Mouse (Mus musculus) heart, embryonic 13.5 days (tissue): ENCODE measurements at regions not wholly inside any gene's neighbourhood (a gene's known extent, or its start where the extent isn't known, plus 50 kb on each side); places are given as distances from the start of the nearest gene placed in this dataset.

ENCODE experiments used
- ATAC-seq: fragments of 200-750 bp; cut with Nextera tagmentation; 2 replicates; pipeline ENCODE4 v1.8.0; 2017; ENCODE audit warnings: moderate TSS enrichment; ENCODE audit not compliant: insufficient number of reproducible peaks, low FRiP score, low TSS enrichment; ENCODE audit errors: extremely low read depth
- H3K27ac ChIP-seq: fragments of 300-500 bp; sonication (generic); replicated peaks from 2 replicates; pipeline ENCODE4 v1.5.1; 2015; ENCODE audit warnings: moderate library complexity, mild to moderate bottlenecking, inconsistent platforms
- H3K27me3 ChIP-seq: fragments of 300-500 bp; sonication (generic); replicated peaks from 2 replicates; pipeline ENCODE4 v1.6.1; 2015; ENCODE audit warnings: mild to moderate bottlenecking, inconsistent platforms
- H3K36me3 ChIP-seq: fragments of 300-500 bp; sonication (generic); 2 replicates; pipeline ENCODE4 v1.6.1; 2015; ENCODE audit warnings: mild to moderate bottlenecking, inconsistent platforms
- H3K4me1 ChIP-seq: fragments of 300-500 bp; sonication (generic); 2 replicates; pipeline ENCODE4 v1.6.1; 2015; ENCODE audit warnings: inconsistent platforms
- H3K4me2 ChIP-seq: fragments of 300-500 bp; sonication (generic); 2 replicates; pipeline ENCODE4 v1.6.1; 2015; ENCODE audit warnings: inconsistent platforms, mild to moderate bottlenecking, moderate library complexity
- H3K4me3 ChIP-seq: fragments of 300-500 bp; sonication (generic); 2 replicates; pipeline ENCODE4 v1.5.1; 2015; ENCODE audit warnings: moderate library complexity, mild to moderate bottlenecking, inconsistent platforms
- H3K9ac ChIP-seq: fragments of 300-500 bp; sonication (generic); 2 replicates; pipeline ENCODE4 v1.6.1; 2015; ENCODE audit warnings: inconsistent platforms, mild to moderate bottlenecking, moderate library complexity
- H3K9me3 ChIP-seq: fragments of 300-500 bp; sonication (generic); 2 replicates; pipeline ENCODE4 v1.6.1; 2016; ENCODE audit warnings: inconsistent platforms
- WGBS: fragments of 180-500 bp; shearing (Covaris S2); methylation state at CpG from one replicate; pipeline ENCODE4 v1.1.7; 2015; ENCODE audit warnings: mixed read lengths; 5-methylcytosine and 5-hydroxymethylcytosine counted together

GRCm38 (mm10) chr12:107095409-107095808 lies 393.0 kb upstream of the 3110018I06Rik start:
- Histone ChIP-seq H3K9ac (no peak overlapping the region), H3K27ac (no peak overlapping the region), H3K4me1 (no peaks in the 10 kb centered on the region), H3K4me3 (no peak overlapping the region), H3K27me3 (no peaks in the 10 kb centered on the region), H3K36me3 (no peaks in the 10 kb centered on the region), H3K4me2 (no peak overlapping the region), H3K9me3 (no peaks in the 10 kb centered on the region)
- 75% methylated on average over 6 of the region's 6 CpGs for WGBS
- no peak for ATAC-seq

GRCm38 (mm10) chr12:107104570-107104969 lies 383.9 kb upstream of the 3110018I06Rik start:
- Histone ChIP-seq H3K9ac (no peak overlapping the region), H3K4me3 (no peak overlapping the region), H3K4me2 (no peak overlapping the region), H3K4me1 (no peaks in the 10 kb centered on the region), H3K36me3 (no peaks in the 10 kb centered on the region), H3K27me3 (0 out of 2 replicates have a peak, but pooled peaks cover 5% of the 10 kb centered on the region), H3K9me3 (no peaks in the 10 kb centered on the region), H3K27ac (no peak overlapping the region)
- WGBS = 40% methylated on average over 8 of the region's 8 CpGs
- no peak for ATAC-seq

GRCm38 (mm10) chr12:107105017-107105416 lies 383.4 kb upstream of the 3110018I06Rik start:
- Histone ChIP-seq H3K4me1 (no peaks in the 10 kb centered on the region), H3K9me3 (no peaks in the 10 kb centered on the region), H3K9ac (no peak overlapping the region), H3K27ac (no peak overlapping the region), H3K4me2 (no peak overlapping the region), H3K36me3 (no peaks in the 10 kb centered on the region), H3K27me3 (0 out of 2 replicates have a peak, but pooled peaks cover 5% of the 10 kb centered on the region), H3K4me3 (no peak overlapping the region)
- WGBS = 48% methylated on average over 11 of the region's 11 CpGs
- ATAC-seq = no peak

DNA sequence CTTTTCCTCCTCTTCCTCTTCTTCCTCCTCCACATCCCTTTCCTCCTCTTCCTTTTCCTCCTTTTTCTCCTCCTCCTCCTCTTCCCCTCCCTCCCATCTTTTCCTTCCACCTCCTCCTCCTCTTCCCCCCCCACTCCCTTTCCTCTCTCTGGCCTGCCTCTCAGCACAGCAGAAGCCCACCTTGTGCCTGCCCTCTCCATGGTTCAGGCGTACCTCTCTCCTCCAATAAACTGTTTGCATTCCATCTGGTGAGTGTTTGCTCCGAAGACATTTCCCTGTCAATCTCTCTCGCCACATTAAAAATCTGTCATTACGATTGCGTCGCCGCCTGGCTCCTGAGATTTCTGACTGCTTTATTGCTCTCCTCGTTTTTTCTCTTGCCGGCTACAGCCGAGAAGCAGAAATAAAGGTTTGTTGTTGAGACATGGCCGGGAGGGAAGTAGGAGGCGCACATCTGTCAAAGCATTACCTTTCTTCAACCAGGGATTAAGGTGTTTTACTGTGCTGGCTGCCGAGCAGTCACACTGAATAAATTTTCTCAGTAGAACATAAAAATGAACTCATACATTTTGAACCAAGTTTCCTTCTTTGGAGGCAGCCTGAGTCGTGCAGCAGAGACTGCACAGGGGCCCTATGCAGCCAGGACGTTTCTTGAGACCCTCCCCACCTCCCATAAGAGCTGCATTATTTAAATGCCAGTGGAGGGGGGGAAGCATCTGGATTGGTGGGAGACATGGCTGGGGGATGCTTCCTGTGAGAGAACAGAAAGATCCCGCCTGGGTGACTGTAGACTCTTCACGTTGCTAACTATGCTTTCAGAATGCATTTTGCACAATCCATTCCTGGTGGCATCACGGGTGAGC lies 376.3 kb upstream of the 3110018I06Rik start:
- Histone ChIP-seq H3K9me3 (no peaks in the 10 kb centered on the region), H3K4me1 (no peaks in the 10 kb centered on the region), H3K36me3 (no peaks in the 10 kb centered on the region), H3K9ac (no peak overlapping the region), H3K27me3 (0 out of 2 replicates have a peak, but pooled peaks cover 4% of the 10 kb centered on the region), H3K4me3 (no peak overlapping the region), H3K4me2 (no peak overlapping the region), H3K27ac (no peak overlapping the region)
- no peak for ATAC-seq
- WGBS = 50% methylated on average over 18 of the region's 18 CpGs

GRCm38 (mm10) chr12:107118364-107118763 lies 370.1 kb upstream of the 3110018I06Rik start:
- Histone ChIP-seq H3K27ac (no peak overlapping the region), H3K36me3 (no peaks in the 10 kb centered on the region), H3K4me2 (no peak overlapping the region), H3K9ac (no peak overlapping the region), H3K4me3 (no peak overlapping the region), H3K9me3 (no peaks in the 10 kb centered on the region), H3K4me1 (no peaks in the 10 kb centered on the region), H3K27me3 (no peaks in the 10 kb centered on the region)
- WGBS = 61% methylated on average over 3 of the region's 3 CpGs
- no peak for ATAC-seq

DNA sequence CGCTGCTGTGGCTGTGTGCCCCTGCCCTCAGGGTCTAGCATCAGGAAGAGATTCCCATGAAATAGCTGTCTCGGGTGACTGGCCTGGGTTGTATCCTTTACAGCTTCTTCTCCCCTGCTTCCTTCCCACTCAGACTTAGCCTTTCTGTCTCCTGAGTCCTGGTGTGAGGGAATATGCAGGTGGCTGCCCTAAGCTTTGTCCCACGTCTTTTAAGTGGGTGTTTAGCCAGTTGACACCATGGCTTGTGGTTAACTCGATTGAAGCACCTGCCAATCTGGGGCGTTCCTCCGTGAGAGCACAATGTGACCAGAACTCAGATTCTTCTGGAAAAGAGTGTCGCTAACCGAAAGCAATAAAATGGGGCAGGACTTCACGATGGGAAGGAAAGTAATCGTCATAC lies 369.4 kb upstream of the 3110018I06Rik start:
- ATAC-seq = no peak
- Histone ChIP-seq H3K4me2 (no peak overlapping the region), H3K4me3 (no peak overlapping the region), H3K36me3 (no peaks in the 10 kb centered on the region), H3K27me3 (no peaks in the 10 kb centered on the region), H3K9ac (no peak overlapping the region), H3K27ac (no peak overlapping the region), H3K4me1 (no peaks in the 10 kb centered on the region), H3K9me3 (no peaks in the 10 kb centered on the region)
- WGBS = 76% methylated on average over 10 of the region's 10 CpGs

GRCm38 (mm10) chr12:107120486-107121186 lies 367.8 kb upstream of the 3110018I06Rik start:
- no peak for ATAC-seq
- Histone ChIP-seq H3K27ac (no peak overlapping the region), H3K27me3 (no peaks in the 10 kb centered on the region), H3K9ac (no peak overlapping the region), H3K4me2 (no peak overlapping the region), H3K4me1 (no peaks in the 10 kb centered on the region), H3K36me3 (no peaks in the 10 kb centered on the region), H3K4me3 (no peak overlapping the region), H3K9me3 (no peaks in the 10 kb centered on the region)
- 81% methylated on average over 21 of the region's 21 CpGs for WGBS

GRCm38 (mm10) chr12:107121990-107122389 lies 366.4 kb upstream of the 3110018I06Rik start:
- Histone ChIP-seq H3K4me2 (no peak overlapping the region), H3K27ac (no peak overlapping the region), H3K9me3 (no peaks in the 10 kb centered on the region), H3K4me3 (no peak overlapping the region), H3K36me3 (no peaks in the 10 kb centered on the region), H3K27me3 (no peaks in the 10 kb centered on the region), H3K4me1 (no peaks in the 10 kb centered on the region), H3K9ac (no peak overlapping the region)
- 72% methylated on average over 4 of the region's 4 CpGs for WGBS
- no peak for ATAC-seq

GRCm38 (mm10) chr12:107123661-107124060 lies 364.8 kb upstream of the 3110018I06Rik start:
- Histone ChIP-seq H3K4me2 (no peak overlapping the region), H3K36me3 (no peaks in the 10 kb centered on the region), H3K9me3 (no peaks in the 10 kb centered on the region), H3K9ac (no peak overlapping the region), H3K27me3 (no peaks in the 10 kb centered on the region), H3K27ac (no peak overlapping the region), H3K4me1 (no peaks in the 10 kb centered on the region), H3K4me3 (no peak overlapping the region)
- 73% methylated on average over 8 of the region's 8 CpGs for WGBS
- no peak for ATAC-seq

DNA sequence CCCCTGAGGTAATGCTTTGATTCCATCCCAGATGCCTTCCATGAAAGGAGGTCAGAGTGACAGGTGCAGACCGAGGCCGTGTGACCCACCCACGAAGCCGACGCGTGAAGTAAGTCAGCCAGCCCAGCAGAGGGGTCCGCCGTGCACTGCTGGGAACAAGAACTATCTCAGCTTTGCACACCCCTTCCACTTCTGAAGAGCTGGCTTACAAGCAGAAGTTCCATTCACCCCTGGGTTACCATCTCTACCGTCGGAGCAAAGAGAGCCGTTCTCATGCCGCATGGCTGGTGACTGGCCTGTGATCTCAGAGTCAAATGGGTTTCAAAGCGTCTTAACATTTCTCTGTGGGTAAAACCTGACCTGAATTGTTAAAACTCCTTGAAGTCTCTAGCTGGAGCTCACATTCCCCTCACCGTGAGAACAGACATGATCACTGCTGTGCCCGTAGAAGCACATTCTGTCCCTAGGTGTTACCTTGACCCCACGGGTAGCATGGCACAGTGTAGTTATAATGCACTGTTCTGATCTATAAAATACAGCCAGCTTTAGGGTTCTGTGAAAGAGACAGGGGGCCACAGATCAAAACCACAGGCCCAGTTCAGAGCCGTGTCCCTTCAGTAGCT lies 364.1 kb upstream of the 3110018I06Rik start:
- Histone ChIP-seq H3K4me2 (no peak overlapping the region), H3K4me1 (no peaks in the 10 kb centered on the region), H3K4me3 (no peak overlapping the region), H3K9me3 (no peaks in the 10 kb centered on the region), H3K27ac (no peak overlapping the region), H3K9ac (no peak overlapping the region), H3K27me3 (no peaks in the 10 kb centered on the region), H3K36me3 (no peaks in the 10 kb centered on the region)
- WGBS = 88% methylated on average over 17 of the region's 17 CpGs
- no peak for ATAC-seq

GRCm38 (mm10) chr12:107125201-107125600 lies 363.2 kb upstream of the 3110018I06Rik start:
- Histone ChIP-seq H3K36me3 (no peaks in the 10 kb centered on the region), H3K9me3 (no peaks in the 10 kb centered on the region), H3K27me3 (no peaks in the 10 kb centered on the region), H3K9ac (no peak overlapping the region), H3K4me1 (no peaks in the 10 kb centered on the region), H3K4me3 (no peak overlapping the region), H3K27ac (no peak overlapping the region), H3K4me2 (no peak overlapping the region)
- 66% methylated on average over 7 of the region's 7 CpGs for WGBS
- ATAC-seq = no peak
